Mouse (Mus musculus) ovary, postnatal 36 days (tissue): ENCODE data around the gene Gm14326.
"Not testable (repeated sequence)": the region's sequence is repeated elsewhere in the genome, so short reads cannot be mapped to it uniquely, and the experiment has no call there.

ENCODE experiments used
- DNase-seq: peaks from one replicate; pipeline ENCODE4 v3.0.0; 2022; ENCODE audit warnings: low spot score, mixed read lengths

Gm14326 gene

GRCm38 (mm10) chr2:177957145-177957544 is at the start of gene Gm14326:
TSS of gene Gm14326 (minus strand) at chr2:177957297.
- DNase-seq = peak; percentile 77

- DNase-seq = not testable (repeated sequence)
These were observed 17.7 kb upstream of the Gm14326 start for GRCm38 (mm10) chr2:177974814-177975213.

GRCm38 (mm10) chr2:177956734-177957133 is 363 bp downstream of the Gm14326 start:
- DNase-seq = peak; percentile 27

- not testable (repeated sequence) for DNase-seq
These were observed 31.5 kb downstream of the Gm14326 start, which contains the start of gene Zfp972 for GRCm38 (mm10) chr2:177925563-177926103. TSS of gene Zfp972 (minus strand) at chr2:177925613.

GRCm38 (mm10) chr2:177903276-177903675 is 53.8 kb downstream of the Gm14326 start:
- DNase-seq = not testable (repeated sequence)

GRCm38 (mm10) chr2:177898171-177898570 is 58.9 kb downstream of the Gm14326 start:
- DNase-seq = not testable (repeated sequence)

GRCm38 (mm10) chr2:177897046-177897578 is 60.0 kb downstream of the Gm14326 start, which contains the start of gene Gm14327:
TSS of gene Gm14327 (plus strand) at chr2:177897096.
- not testable (repeated sequence) for DNase-seq

- DNase-seq = not testable (repeated sequence)
These were observed 69.4 kb downstream of the Gm14326 start for GRCm38 (mm10) chr2:177887743-177888142.
